Mouse (Mus musculus): ENCODE measurements around the gene Lrrc20. TPM values are rescaled to one million over a fixed set of nuclear protein-coding genes. Genes with fewer than 3 reads are reported as not detected.

Gene Lrrc20
- polyA plus RNA-seq, 1 experiment = 5.8 TPM

DNA sequence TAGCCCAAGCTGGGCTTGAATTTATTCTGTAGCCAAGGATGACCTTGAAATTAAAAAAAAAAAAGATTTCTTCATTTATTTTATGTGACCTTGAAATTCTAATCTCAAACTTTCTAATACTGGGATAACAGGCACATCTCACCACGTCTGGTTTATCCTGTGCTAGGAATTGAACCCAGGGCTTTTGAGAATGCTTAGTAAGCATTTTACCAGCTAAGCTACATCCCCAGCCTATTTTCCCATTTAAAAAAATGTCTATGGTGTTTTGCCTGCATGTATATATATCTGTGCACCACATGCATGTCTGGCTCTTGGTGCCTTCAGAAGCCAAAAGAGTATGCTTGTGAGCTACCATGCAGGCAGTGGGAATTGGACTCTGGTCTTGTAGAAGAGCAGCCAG is 4.9 kb downstream of the Lrrc20 start:
- Histone ChIP-seq H3K36me3 (ENCODE audit: control insufficient read depth, insufficient read depth, low read length) (no peaks in the 10 kb centered on the region), H3K4me1 (ENCODE audit: control insufficient read depth, insufficient read depth, insufficient read length) (peaks cover 3% of the 10 kb centered on the region; the same call in 1 of the 2 replicates), H3K27ac (ENCODE audit: insufficient read depth, low read length) (no peak overlapping the region), H3K27me3 (ENCODE audit: control insufficient read depth, insufficient read depth, low read length) (no peaks in the 10 kb centered on the region), H3K4me3 (ENCODE audit: extremely low read depth, insufficient read depth, insufficient read length) (no peak overlapping the region)
- 65% methylated on average over 1 of the region's 1 CpGs for WGBS
- DNase-seq (ENCODE audit: low read depth in 1 of 2, low spot score in 2 of 2) = no peak
- TF ChIP-seq CTCF (IDR thresholded peaks at IDR 0.05; ENCODE audit: extremely low read depth, insufficient read depth, insufficient read length, insufficient replicate concordance) (no peak), POLR2A (IDR thresholded peaks at IDR 0.05; ENCODE audit: low read depth, low read length) (no peak)

DNA sequence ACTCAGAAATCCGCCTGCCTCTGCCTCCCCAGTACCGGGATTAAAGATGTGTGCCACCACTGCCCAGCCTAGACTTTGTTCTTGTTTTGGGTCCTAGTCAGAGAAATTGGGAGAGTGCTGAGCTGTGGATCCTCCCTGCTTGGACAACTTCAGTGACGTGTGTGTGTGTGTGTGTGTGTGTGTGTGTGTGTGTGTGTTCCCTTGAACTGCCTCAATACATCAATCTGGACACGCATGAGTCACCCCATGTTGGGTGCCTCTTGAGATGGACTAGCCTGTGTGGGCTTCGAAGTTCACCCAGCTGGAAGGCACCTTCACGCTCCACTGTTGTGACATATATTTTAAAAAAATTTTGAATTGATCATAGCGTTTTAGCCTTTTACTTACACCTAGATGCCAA is 7.2 kb downstream of the Lrrc20 start:
- Histone ChIP-seq H3K27me3 (ENCODE audit: control insufficient read depth, insufficient read depth, low read length) (no peaks in the 10 kb centered on the region), H3K36me3 (ENCODE audit: control insufficient read depth, insufficient read depth, low read length) (no peaks in the 10 kb centered on the region), H3K4me1 (ENCODE audit: control insufficient read depth, insufficient read depth, insufficient read length) (no peaks in the 10 kb centered on the region), H3K27ac (ENCODE audit: insufficient read depth, low read length) (no peak overlapping the region), H3K4me3 (ENCODE audit: extremely low read depth, insufficient read depth, insufficient read length) (no peak overlapping the region)
- 92% methylated on average over 7 of the region's 7 CpGs for WGBS
- TF ChIP-seq POLR2A (IDR thresholded peaks at IDR 0.05; ENCODE audit: low read depth, low read length) = no peak
- no peak for TF ChIP-seq CTCF (IDR thresholded peaks at IDR 0.05; ENCODE audit: extremely low read depth, insufficient read depth, insufficient read length, insufficient replicate concordance)
- no peak for DNase-seq (ENCODE audit: low read depth in 1 of 2, low spot score in 2 of 2)

DNA sequence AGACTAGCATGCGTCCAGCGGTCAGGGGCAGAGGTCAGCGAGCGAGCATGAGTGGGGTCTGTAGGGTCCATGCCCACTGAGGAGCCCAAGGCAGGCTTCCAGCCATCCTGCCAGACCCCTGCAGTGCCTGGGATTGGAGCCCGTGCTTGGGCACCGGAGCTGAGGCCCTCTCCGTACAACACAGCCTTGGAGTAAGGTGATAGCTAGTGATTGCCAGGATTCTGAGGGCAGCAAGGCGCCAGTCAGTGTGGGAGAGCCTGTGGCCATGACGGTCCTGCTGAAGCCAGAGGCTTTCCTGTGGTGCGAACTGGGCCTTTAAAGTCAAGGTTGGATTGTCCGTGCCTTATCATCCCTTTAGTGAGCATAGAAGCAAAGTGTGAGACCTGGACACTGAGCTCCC is 9.2 kb downstream of the Lrrc20 start:
- Histone ChIP-seq H3K27ac (ENCODE audit: insufficient read depth, low read length) (no peak overlapping the region), H3K36me3 (ENCODE audit: control insufficient read depth, insufficient read depth, low read length) (no peaks in the 10 kb centered on the region), H3K4me3 (ENCODE audit: extremely low read depth, insufficient read depth, insufficient read length) (no peak overlapping the region), H3K4me1 (ENCODE audit: control insufficient read depth, insufficient read depth, insufficient read length) (no peaks in the 10 kb centered on the region), H3K27me3 (ENCODE audit: control insufficient read depth, insufficient read depth, low read length) (no peaks in the 10 kb centered on the region)
- no peak for DNase-seq (ENCODE audit: low read depth in 1 of 2, low spot score in 2 of 2)
- 95% methylated on average over 11 of the region's 11 CpGs for WGBS
- TF ChIP-seq POLR2A (IDR thresholded peaks at IDR 0.05; ENCODE audit: low read depth, low read length) (no peak), CTCF (IDR thresholded peaks at IDR 0.05; ENCODE audit: extremely low read depth, insufficient read depth, insufficient read length, insufficient replicate concordance) (no peak)

DNA sequence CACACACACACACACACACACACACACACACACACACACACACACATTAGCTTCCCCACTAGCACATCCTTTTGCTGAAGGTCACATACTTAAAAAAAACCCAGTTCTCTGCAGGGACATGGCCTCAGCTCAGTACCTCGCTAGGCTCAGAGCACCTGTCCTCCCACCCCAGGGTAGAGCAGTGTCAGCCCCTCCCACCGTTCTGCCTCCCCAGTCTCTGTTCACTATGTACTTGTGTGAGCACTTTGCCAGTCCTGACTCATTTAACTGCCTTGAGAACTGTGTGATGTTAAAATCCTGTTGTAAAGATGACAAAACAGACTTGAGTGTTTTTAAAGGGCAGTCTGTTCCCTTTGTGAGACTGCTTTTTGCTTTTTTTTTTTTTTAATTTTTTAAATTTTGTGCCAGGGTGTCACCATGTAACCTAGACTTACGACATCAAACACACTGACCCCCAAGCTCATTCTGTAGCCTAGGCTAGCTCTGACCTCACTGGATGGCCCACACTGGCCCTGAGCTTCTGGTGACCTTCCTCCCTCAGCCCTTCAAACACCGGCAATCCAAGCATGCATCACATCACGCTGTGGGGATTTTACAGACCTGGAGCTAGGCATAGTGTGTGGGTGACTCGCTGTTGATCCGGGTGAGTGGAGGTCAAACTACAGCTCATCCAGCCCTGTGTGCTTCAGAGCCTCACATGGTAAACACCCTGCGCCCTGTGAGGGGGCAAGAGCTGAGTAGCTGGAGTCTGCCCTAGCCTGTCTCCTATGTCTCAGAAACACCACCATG is 11.1 kb downstream of the Lrrc20 start:
- Histone ChIP-seq H3K27ac (ENCODE audit: insufficient read depth, low read length) (no peak overlapping the region), H3K4me1 (ENCODE audit: control insufficient read depth, insufficient read depth, insufficient read length) (no peaks in the 10 kb centered on the region), H3K27me3 (ENCODE audit: control insufficient read depth, insufficient read depth, low read length) (no peaks in the 10 kb centered on the region), H3K4me3 (ENCODE audit: extremely low read depth, insufficient read depth, insufficient read length) (no peak overlapping the region), H3K36me3 (ENCODE audit: control insufficient read depth, insufficient read depth, low read length) (no peaks in the 10 kb centered on the region)
- no peak for TF ChIP-seq POLR2A (IDR thresholded peaks at IDR 0.05; ENCODE audit: low read depth, low read length)
- TF ChIP-seq CTCF (IDR thresholded peaks at IDR 0.05; ENCODE audit: extremely low read depth, insufficient read depth, insufficient read length, insufficient replicate concordance) = no peak
- 92% methylated on average over 8 of the region's 8 CpGs for WGBS
- no peak for DNase-seq (ENCODE audit: low read depth in 1 of 2, low spot score in 2 of 2)

DNA sequence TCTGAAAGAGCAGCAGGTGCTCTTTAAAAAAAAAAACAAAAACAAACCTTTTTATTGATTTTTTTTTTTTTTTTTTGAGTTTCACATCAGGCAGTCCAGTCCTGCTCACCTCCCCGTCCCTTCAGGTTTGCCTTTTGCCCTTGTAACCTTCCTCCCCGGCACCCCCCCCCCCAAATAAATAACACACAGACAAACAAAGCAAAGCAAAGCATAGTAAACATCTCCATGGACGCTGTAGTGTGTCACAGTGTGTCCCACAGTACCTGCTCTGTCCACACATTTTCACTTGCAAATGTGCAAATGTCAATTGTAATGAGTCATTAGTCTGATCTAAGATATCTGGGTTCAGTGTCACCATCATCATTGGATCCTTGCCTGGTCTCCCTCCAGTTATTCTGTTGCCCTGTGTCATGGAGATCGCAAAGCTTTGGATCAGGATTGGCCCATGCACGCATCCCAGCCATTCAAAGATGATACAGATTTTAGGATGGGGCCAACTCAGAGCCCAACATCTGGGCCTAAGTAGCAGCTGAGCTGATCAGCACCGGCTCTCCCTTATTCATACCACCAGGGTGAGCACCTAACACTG is 13.0 kb downstream of the Lrrc20 start:
- DNase-seq (ENCODE audit: low read depth in 1 of 2, low spot score in 2 of 2) = no peak
- WGBS = 89% methylated on average over 6 of the region's 6 CpGs
- H3K27ac ChIP-seq (ENCODE audit: insufficient read depth, low read length) = no peak overlapping the region
- no peaks in the 10 kb centered on the region for H3K27me3 ChIP-seq (ENCODE audit: control insufficient read depth, insufficient read depth, low read length)
- H3K4me3 ChIP-seq (ENCODE audit: extremely low read depth, insufficient read depth, insufficient read length) = no peak overlapping the region
- TF ChIP-seq CTCF (IDR thresholded peaks at IDR 0.05; ENCODE audit: extremely low read depth, insufficient read depth, insufficient read length, insufficient replicate concordance) = no peak
- TF ChIP-seq POLR2A (IDR thresholded peaks at IDR 0.05; ENCODE audit: low read depth, low read length) = no peak
- H3K4me1 ChIP-seq (ENCODE audit: control insufficient read depth, insufficient read depth, insufficient read length) = no peaks in the 10 kb centered on the region
- no peaks in the 10 kb centered on the region for H3K36me3 ChIP-seq (ENCODE audit: control insufficient read depth, insufficient read depth, low read length)

DNA sequence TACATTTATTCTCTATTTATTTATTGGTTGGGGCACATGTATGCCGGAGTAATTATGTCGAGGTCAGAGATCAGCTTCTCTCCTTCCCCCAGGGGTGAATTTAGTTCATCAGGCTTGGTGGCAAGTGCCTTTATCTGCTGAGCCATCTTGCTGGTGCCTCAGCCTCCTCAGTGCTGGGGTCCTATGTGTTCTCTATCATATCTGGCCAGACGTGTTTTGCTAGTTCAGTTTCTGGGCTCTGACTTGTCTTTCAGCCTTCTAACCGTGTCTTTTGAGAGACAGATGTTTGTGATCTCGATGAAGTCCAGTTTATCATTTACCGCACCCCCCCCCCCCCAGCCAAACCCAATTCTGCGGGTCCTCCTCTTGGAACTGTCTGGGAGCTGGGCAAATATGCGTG is 16.0 kb downstream of the Lrrc20 start:
- no peak for DNase-seq (ENCODE audit: low read depth in 1 of 2, low spot score in 2 of 2)
- 57% methylated on average over 8 of the region's 8 CpGs for WGBS
- TF ChIP-seq POLR2A (IDR thresholded peaks at IDR 0.05; ENCODE audit: low read depth, low read length) = no peak
- TF ChIP-seq CTCF (IDR thresholded peaks at IDR 0.05; ENCODE audit: extremely low read depth, insufficient read depth, insufficient read length, insufficient replicate concordance) = no peak
- Histone ChIP-seq H3K4me1 (ENCODE audit: control insufficient read depth, insufficient read depth, insufficient read length) (no peaks in the 10 kb centered on the region), H3K27me3 (ENCODE audit: control insufficient read depth, insufficient read depth, low read length) (no peaks in the 10 kb centered on the region), H3K4me3 (ENCODE audit: extremely low read depth, insufficient read depth, insufficient read length) (no peak overlapping the region), H3K36me3 (ENCODE audit: control insufficient read depth, insufficient read depth, low read length) (no peaks in the 10 kb centered on the region), H3K27ac (ENCODE audit: insufficient read depth, low read length) (no peak overlapping the region)

DNA sequence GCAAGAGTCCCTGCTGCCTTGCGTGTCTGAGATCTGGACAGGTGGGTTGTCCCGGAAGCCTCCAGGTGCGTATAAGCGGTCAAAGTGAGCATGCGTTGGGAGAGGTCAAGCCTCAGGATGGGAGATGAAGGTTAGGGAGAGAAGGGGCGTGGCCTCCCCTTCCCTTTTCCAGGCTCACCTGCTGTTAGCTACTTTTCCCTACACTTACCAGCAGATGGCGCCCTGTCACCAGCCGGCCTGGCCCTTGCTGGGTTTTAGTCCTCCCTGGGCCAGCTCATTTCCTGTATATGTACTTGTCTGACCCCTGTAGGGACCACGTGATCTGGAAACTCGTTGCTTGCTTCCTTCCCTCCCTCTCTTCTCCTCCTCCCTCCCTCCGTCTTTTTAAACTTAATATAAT is 16.4 kb downstream of the Lrrc20 start:
- Histone ChIP-seq H3K27me3 (ENCODE audit: control insufficient read depth, insufficient read depth, low read length) (no peaks in the 10 kb centered on the region), H3K27ac (ENCODE audit: insufficient read depth, low read length) (no peak overlapping the region), H3K4me1 (ENCODE audit: control insufficient read depth, insufficient read depth, insufficient read length) (no peaks in the 10 kb centered on the region), H3K36me3 (ENCODE audit: control insufficient read depth, insufficient read depth, low read length) (no peaks in the 10 kb centered on the region), H3K4me3 (ENCODE audit: extremely low read depth, insufficient read depth, insufficient read length) (no peak overlapping the region)
- 25% methylated on average over 11 of the region's 11 CpGs for WGBS
- TF ChIP-seq POLR2A (IDR thresholded peaks at IDR 0.05; ENCODE audit: low read depth, low read length) (no peak), CTCF (IDR thresholded peaks at IDR 0.05; ENCODE audit: extremely low read depth, insufficient read depth, insufficient read length, insufficient replicate concordance) (peak; percentile 88; the same call in 1 of the 2 replicates)
- DNase-seq (ENCODE audit: low read depth in 1 of 2, low spot score in 2 of 2) = peak; percentile 27 to 66

Measured in spleen, adult 2 months (tissue).